Mouse (Mus musculus) heart, postnatal 0 days (tissue): ENCODE measurements at regions not wholly inside any gene's neighbourhood (a gene's known extent, or its start where the extent isn't known, plus 50 kb on each side); places are given as distances from the start of the nearest gene placed in this dataset.
"Not testable (repeated sequence)": the region's sequence is repeated elsewhere in the genome, so short reads cannot be mapped to it uniquely, and the experiment has no call there.

ENCODE experiments used
- CTCF ChIP-seq: IDR thresholded peaks from 2 replicates; pipeline ENCODE4 v1.5.1; 2016; ENCODE audit warnings: antibody characterized with exemption, control low read depth, low read depth
- EP300 ChIP-seq: IDR thresholded peaks from 2 replicates; pipeline ENCODE4 v1.6.1; 2016; ENCODE audit warnings: antibody characterized with exemption, low read depth

- not testable (repeated sequence) for TF ChIP-seq EP300, CTCF
These were observed 464.9 kb downstream of the Gm10330 start for GRCm38 (mm10) chr12:23315186-23315585.
